Mouse (Mus musculus) testis, postnatal 10 days (tissue): ENCODE measurements at regions not wholly inside any gene's neighbourhood (a gene's known extent, or its start where the extent isn't known, plus 50 kb on each side); places are given as distances from the start of the nearest gene placed in this dataset.

Experiments
- DNase-seq: peaks from one replicate; pipeline ENCODE4 v3.0.0; 2021; ENCODE audit warnings: low spot score

- DNase-seq = no peak
Measured at GRCm38 (mm10) chr14:71359581-71359980, 759.9 kb upstream of the Fam160b2 start.

DNA sequence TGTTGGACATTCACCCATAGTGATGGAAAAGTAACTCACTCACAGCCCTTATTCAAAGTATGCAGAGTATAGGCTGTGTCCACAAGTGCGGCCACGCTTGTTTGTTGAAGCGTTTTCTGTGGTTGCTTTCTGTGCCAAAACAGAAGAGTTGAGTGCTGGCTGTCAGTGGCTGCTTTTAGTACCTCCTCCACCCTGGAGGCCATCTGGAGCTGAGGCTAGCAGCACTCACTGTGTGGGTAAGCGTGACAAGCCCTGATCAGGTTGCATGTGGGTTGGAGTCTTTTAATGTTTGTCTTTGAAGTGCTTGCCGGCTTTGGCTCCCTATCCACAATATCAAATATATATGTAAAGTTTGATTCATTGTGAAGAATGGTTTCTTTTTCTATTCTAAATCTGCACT, 738.6 kb upstream of the Fam160b2 start:
- DNase-seq = no peak

DNA sequence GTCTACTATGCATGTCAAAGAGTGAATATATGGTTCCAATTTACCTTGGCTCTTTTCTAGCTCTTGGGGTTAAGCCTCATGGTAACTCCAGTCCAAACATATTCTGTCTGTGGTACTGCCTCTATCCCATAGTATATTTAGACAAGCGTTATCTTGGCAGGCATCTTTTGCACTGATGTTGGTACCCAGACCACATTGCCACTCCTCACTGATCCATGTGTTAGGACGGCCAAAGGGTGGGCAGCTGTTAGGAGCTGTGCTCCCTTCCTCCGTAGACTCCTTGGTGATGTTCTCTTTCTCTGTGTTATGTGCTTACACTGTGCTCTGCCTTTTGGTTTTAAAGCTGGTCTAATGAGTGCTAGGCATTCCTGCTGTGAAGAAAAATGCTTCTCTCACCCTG, 737.3 kb upstream of the Fam160b2 start:
- no peak for DNase-seq

DNA sequence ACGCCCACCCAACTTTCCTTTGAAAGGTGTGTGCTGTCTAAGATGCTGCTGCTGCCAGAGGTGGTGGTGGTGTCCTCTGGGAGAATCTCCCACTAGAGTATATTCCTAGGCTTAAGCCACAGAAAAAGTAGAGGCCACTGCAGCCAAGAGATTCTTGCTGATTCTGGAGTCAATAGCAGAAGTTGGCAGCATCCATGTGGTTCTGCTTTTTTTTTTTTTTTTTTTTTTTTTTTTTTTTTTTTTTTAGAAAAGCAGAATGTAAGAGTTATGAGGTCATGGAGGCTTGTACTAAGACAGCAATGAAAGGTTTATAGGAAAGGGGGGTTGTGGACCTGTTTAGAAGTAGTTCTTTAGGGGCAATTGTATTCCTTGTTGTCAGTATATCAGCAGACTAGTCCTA, 734.4 kb upstream of the Fam160b2 start:
- DNase-seq = no peak

DNA sequence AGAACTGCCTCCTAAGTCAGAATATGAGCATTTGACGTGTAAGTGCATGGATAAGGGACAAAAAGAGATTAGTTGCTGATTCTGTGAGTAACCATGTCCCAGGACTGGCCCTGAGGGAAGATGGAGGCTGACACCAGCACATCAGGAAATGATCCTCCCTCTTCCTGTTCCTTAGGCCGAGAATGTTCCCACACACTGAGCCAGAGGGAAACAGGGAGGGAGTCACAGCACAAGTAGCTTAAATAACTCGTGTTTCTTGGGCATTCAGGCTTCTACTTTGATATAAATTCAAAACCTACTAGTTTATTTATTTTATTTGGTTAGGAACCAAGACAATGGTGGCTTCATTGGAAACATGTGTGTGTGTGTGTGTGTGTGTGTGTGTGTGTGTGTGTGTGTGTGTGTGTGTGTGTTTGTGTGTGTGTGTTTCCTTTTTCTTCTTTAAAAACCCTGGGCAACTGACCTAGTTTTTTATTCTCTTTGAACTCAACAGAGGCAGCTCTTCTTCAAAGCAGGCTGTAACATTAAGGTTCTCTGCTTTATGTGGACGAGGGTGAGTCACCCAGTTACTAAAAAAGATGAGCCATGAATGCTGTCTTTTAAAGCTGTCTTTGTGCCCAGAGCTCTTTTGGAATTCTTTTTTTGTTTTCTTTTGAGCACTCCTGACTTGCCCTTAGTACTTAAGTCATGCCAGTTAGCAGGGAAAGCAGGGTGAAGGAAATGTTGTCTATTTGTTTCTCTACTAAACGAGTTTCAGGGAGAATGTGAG, 730.4 kb upstream of the Fam160b2 start:
- DNase-seq = no peak

DNA sequence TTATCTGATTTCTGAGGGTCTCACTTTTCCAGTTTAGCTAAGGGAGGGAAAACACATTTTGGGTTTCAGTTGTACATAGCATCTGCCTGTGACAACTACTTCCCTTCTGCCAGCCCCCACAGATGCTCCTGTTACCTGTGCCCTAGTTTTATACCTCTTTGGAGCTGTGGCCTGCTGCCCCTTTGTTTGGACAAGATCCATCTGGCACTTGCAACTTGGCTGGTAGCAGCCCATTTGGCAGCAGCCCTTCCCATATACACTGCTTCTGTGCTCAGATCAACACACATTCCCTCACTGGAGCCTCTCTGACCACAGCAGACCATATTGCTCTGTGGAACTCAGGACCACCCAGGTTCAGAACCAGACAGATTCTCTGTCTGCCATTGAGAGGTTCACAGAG, 728.0 kb upstream of the Fam160b2 start:
- no peak for DNase-seq

- no peak for DNase-seq
Measured at GRCm38 (mm10) chr14:71326521-71327105, 727.0 kb upstream of the Fam160b2 start.

GRCm38 (mm10) chr14:71315228-71315627, 715.6 kb upstream of the Fam160b2 start:
- DNase-seq = no peak

GRCm38 (mm10) chr14:71299755-71300154, 700.1 kb upstream of the Fam160b2 start:
- no peak for DNase-seq

DNA sequence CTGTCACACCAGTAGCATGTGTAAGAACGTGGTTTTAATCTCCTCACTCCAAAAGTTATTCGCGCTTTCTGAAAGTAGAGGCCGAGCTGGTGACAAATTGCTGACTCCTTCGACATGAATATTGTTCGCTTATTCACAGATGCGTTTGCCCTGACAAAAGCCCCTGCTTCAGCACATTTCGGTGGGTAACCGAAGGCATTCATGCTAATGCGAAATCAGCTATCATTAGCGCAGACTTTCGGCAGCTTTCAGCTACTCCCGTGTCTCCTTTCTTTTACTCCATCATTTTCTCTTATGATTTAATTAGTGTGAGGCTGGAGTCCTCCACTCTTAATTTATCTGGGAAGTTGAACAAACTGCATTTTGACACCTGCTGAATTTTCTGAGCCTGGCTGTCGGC, 681.9 kb upstream of the Fam160b2 start:
- DNase-seq = no peak

- no peak for DNase-seq
Measured at GRCm38 (mm10) chr14:71276309-71276791, 676.7 kb upstream of the Fam160b2 start.

DNA sequence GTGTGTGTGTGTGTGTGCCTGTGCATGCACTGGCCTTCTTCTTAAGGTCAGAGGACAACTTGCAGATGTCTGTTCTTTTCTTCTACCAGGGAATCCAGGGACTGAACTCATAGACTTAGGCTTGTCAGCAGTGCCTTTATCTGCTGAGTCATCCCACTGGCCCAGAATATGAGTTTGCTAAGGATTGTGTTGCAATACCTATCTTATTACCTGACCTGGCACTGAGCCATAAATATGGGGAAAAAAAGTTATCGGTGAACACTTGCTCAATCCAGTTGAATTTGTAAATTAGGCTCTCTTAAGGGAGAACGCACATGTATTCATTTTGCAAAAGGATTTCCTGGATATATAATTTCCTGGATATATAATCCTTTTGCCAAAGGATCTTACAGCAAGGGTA, 672.8 kb upstream of the Fam160b2 start:
- DNase-seq = no peak

DNA sequence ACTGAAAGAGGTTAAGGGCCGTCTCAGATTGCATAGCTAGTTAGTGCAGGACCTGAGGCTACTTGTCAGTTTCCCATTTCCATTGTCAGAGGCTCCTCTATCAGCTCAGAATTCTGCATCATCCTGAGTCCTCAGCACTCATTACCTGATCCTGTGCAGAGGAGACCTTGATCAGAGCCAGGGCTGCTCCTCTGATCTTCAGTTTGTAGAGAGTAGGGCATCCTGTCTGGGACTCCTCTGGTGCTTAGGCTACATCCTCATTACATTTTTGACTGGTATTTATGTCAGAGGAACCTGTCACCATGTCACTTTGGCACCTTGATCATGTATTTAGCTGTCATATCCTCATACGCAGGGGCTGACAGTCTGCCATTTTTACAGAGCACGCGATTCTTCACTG, 658.0 kb upstream of the Fam160b2 start:
- DNase-seq = no peak

DNA sequence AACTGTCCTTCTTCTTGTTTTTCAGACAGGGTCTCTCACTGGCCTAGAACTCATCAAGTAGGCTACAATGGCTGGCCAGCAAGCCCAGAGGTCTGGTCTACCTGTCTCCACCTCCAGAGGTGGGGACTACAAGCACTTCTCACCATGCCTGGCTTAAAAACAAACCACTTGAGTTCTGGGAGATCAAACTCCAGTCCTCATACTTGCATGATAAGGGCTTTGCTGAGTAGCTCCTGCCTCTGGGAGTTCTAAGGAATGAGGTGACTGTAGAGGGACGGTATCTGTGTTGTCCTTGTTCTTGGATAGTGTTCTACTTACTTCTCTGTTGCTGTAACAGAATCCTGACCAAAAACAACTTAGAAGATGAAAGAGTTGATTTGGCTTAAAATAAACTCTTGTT, 654.6 kb upstream of the Fam160b2 start:
- DNase-seq = no peak

- DNase-seq = no peak
Measured at GRCm38 (mm10) chr14:71252136-71252535, 652.5 kb upstream of the Fam160b2 start.

DNA sequence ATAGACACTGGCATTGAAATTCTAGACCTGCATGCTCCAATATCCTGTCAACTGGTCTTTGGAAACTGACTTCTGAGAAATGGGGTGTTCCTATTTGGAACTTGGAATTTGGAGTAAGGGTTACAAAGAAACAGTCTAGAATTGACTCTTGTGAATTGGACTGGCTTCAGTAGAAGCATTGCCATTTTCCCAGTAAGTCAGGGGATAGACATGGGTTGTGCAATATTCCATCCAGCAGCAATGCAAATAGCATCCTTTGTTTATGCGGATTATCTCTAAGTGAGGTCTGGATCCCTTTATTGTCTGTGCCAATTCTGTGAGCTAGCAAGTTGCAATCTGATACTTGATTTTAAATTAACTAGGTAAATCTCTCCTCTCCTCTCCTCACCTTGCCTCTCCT, 651.5 kb upstream of the Fam160b2 start:
- no peak for DNase-seq

DNA sequence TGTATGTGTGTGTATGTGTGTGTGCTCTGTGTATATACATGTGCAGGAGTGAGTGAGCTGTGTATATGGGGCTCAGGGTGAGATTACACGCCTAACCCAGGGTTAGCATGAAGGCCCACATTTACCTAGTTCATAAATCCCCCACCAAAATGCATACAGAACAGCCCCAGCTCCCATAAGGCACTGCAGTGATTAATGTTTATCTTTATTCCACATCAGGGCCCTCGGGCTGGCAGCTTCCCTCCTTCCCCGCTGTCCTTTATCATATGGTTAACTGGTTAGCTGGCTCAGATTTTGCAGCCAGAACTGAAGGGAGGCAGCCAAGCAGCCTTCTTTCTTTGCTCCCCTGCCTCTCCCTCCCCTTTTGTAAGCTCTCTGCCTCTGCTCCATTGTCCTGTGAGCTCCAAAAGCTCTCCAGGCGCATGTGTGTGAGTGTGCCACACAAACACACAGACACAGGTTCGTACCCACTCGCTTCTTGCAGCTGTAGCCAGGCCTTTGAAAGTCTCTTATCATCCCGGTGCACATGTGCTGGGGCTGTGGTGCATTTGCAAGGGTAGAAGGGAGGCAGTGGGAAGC, 649.8 kb upstream of the Fam160b2 start:
- DNase-seq = no peak

DNA sequence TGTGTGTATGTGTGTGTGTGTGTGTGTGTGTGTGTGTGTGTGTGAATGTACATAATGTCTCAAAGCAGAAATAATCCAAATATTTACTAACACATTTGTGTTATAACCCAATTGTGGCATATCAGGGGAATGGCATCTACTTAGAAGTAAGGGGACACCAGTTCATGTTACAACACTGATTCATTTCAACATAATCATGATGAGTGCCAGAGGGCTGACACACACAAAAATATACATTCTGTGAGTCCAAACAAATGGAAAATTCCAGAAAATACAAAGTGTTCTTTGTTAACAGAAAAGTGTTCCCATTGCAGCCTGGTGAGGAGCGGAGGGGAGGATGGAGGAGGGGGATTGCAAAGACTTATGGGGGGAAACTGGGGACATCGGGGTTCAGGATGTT, 648.9 kb upstream of the Fam160b2 start:
- no peak for DNase-seq

GRCm38 (mm10) chr14:71241655-71242390, 642.2 kb upstream of the Fam160b2 start:
- DNase-seq = no peak

- DNase-seq = no peak
Measured at GRCm38 (mm10) chr14:71236192-71236591, 636.6 kb upstream of the Fam160b2 start.

- no peak for DNase-seq
Measured at GRCm38 (mm10) chr14:71234900-71235299, 635.3 kb upstream of the Fam160b2 start.

GRCm38 (mm10) chr14:71234276-71234675, 634.6 kb upstream of the Fam160b2 start:
- no peak for DNase-seq
